Comparison of ENCODE assay signal across 1 mouse cellular context in genomic region chr14:55565748-55566147, GRCm38 (mm10).
TF ChIP-seq lines count a peak whose summit lies in the region.

No protein-coding gene starts in this region.

TF ChIP-seq in CH12.LX, 34 proteins besides CTCF, POLR2A, EP300 and RAD21:
- TF ChIP-seq SMC3 (IDR thresholded peaks at IDR 0.05; ENCODE audit: low read depth, low read length) (peak; percentile 34), JUN (IDR thresholded peaks at IDR 0.05; ENCODE audit: insufficient read depth, low read depth, low read length) (no peak), RCOR1 (conservative IDR thresholded peaks at IDR 0.05; ENCODE audit: low read depth, low read length) (no peak)
